Mouse (Mus musculus) urinary bladder, adult 2 months (tissue): ENCODE data around the gene Slc27a2. TPM values are rescaled to one million over a fixed set of nuclear protein-coding genes. Genes with fewer than 3 reads are reported as not detected.
"Not testable (repeated sequence)": the region's sequence is repeated elsewhere in the genome, so short reads cannot be mapped to it uniquely, and the experiment has no call there.

Source experiments
- DNase-seq: peaks from one replicate; pipeline ENCODE4 v3.0.0; 2022; ENCODE audit warnings: low spot score
- polyA plus RNA-seq: library from polyadenylated mRNA; depleted of rRNA; stranded (reverse); fragments of >200 nt; gene quantifications from 2 replicates; pipeline ENCODE4 v1.2.3, GENCODE M21; 2012; rRNA removed

The Slc27a2 gene
- polyA plus RNA-seq, 1 experiment: 0.04 TPM

- no peak for DNase-seq
These were observed 49.9 kb downstream of the Slc27a2 start for GRCm38 (mm10) chr2:126601918-126602600.

GRCm38 (mm10) chr2:126606061-126606687, 54.0 kb downstream of the Slc27a2 start:
- no peak for DNase-seq

GRCm38 (mm10) chr2:126606688-126607062, 54.5 kb downstream of the Slc27a2 start:
- no peak for DNase-seq

- no peak for DNase-seq
These were observed 55.5 kb downstream of the Slc27a2 start for GRCm38 (mm10) chr2:126607553-126608203.

GRCm38 (mm10) chr2:126609600-126609999, 57.4 kb downstream of the Slc27a2 start:
- DNase-seq: not testable (repeated sequence)

- DNase-seq: no peak
These were observed 63.1 kb downstream of the Slc27a2 start for GRCm38 (mm10) chr2:126615355-126615754.

GRCm38 (mm10) chr2:126618470-126619179, 66.4 kb downstream of the Slc27a2 start:
- no peak for DNase-seq

GRCm38 (mm10) chr2:126619249-126619704, 67.1 kb downstream of the Slc27a2 start, which contains the start of gene Hdc:
Gene Hdc, minus strand, starts transcription at chr2:126619299.
- DNase-seq: no peak

- DNase-seq: no peak
These were observed 70.2 kb downstream of the Slc27a2 start for GRCm38 (mm10) chr2:126622455-126622854.

- DNase-seq: no peak
These were observed 70.9 kb downstream of the Slc27a2 start for GRCm38 (mm10) chr2:126623138-126623537.

GRCm38 (mm10) chr2:126628455-126628995, 76.3 kb downstream of the Slc27a2 start:
- no peak for DNase-seq

- no peak for DNase-seq
These were observed 81.0 kb downstream of the Slc27a2 start for GRCm38 (mm10) chr2:126633165-126633564.

- no peak for DNase-seq
These were observed 84.0 kb downstream of the Slc27a2 start for GRCm38 (mm10) chr2:126635939-126636823.

Other genes with a start within 250 kb of the Slc27a2 start
- 0.78 and 0.99 TPM in 2 replicates for gene Atp8b4, start 51.7 kb upstream of the Slc27a2 start, polyA plus RNA-seq
- gene Hdc, start 66.9 kb downstream of the Slc27a2 start, polyA plus RNA-seq: 0.58 and 0.71 TPM in 2 replicates
- gene Gabpb1, start 123.9 kb downstream of the Slc27a2 start, polyA plus RNA-seq: 16.4 and 17.1 TPM in 2 replicates
- gene Usp8, start 154.9 kb downstream of the Slc27a2 start, polyA plus RNA-seq: 38.9 and 40.3 TPM in 2 replicates
- gene Usp50, start 231.1 kb downstream of the Slc27a2 start, polyA plus RNA-seq: 2.8 and 3.4 TPM in 2 replicates